Mouse (Mus musculus) midbrain, embryonic 16.5 days (tissue): ENCODE results near the gene Zfp454. TPM values are rescaled to one million over a fixed set of nuclear protein-coding genes. Genes with fewer than 3 reads are reported as not detected.

Source experiments
- ATAC-seq: fragments of 200-750 bp; cut with Nextera tagmentation; 2 replicates; pipeline ENCODE4 v1.8.0; 2017; ENCODE audit warnings: moderate TSS enrichment
- H3K27ac ChIP-seq: fragments of 300-500 bp; sonication (generic); 2 replicates; pipeline ENCODE4 v1.5.1; 2014; ENCODE audit warnings: mild to moderate bottlenecking, low read length, mixed read lengths
- H3K27me3 ChIP-seq: fragments of 300-500 bp; sonication (generic); 2 replicates; pipeline ENCODE4 v1.6.1; 2014; ENCODE audit warnings: low read depth, low read length, mixed read lengths; ENCODE audit not compliant: control insufficient read depth, insufficient read depth
- H3K36me3 ChIP-seq: fragments of 300-500 bp; sonication (generic); 2 replicates; pipeline ENCODE4 v1.6.1; 2014; ENCODE audit warnings: mild to moderate bottlenecking, low read length, moderate library complexity, mixed read lengths; ENCODE audit not compliant: control insufficient read depth, insufficient read depth
- H3K4me1 ChIP-seq: fragments of 300-500 bp; sonication (generic); 2 replicates; pipeline ENCODE4 v1.6.1; 2014; ENCODE audit warnings: mild to moderate bottlenecking, low read length, mixed read lengths; ENCODE audit not compliant: control insufficient read depth, insufficient read depth
- H3K4me2 ChIP-seq: fragments of 300-500 bp; sonication (generic); 2 replicates; pipeline ENCODE4 v1.6.1; 2014; ENCODE audit warnings: mild to moderate bottlenecking, low read length, mixed read lengths
- H3K4me3 ChIP-seq: fragments of 300-500 bp; sonication (generic); 2 replicates; pipeline ENCODE4 v1.5.1; 2014; ENCODE audit warnings: low read depth, mild to moderate bottlenecking, low read length, moderate library complexity, mixed read lengths
- H3K9ac ChIP-seq: fragments of 300-500 bp; sonication (generic); 2 replicates; pipeline ENCODE4 v1.6.1; 2014; ENCODE audit warnings: low read depth, low read length, mixed read lengths
- H3K9me3 ChIP-seq: fragments of 300-500 bp; sonication (generic); replicated peaks from 2 replicates; pipeline ENCODE4 v1.6.1; 2014; ENCODE audit warnings: mild to moderate bottlenecking, low read length, mixed read lengths; ENCODE audit not compliant: control insufficient read depth, poor library complexity, severe bottlenecking
- WGBS: fragments of 180-500 bp; shearing (Covaris S2); extraction: QIAGEN DNeasy Blood & Tissue Kit; methylation state at CpG from one replicate; pipeline ENCODE4 v1.1.7; 2014; 5-methylcytosine and 5-hydroxymethylcytosine counted together
- polyA plus RNA-seq: library from polyadenylated mRNA; unstranded; fragments of >200 nt; fragmentation: Nextera tagmentation; extraction: Ambion mirVana; gene quantifications from 2 replicates; pipeline ENCODE4 v1.2.1, GENCODE M21; 2015

The Zfp454 gene
- polyA plus RNA-seq: 12.7 and 14.0 TPM in 2 replicates

- Histone ChIP-seq H3K27me3 (no peaks in the 10 kb centered on the region), H3K9ac (peak within 1 kb of the TSS; percentile 68), H3K9me3 (no peaks in the 10 kb centered on the region; the same call in 1 of the 2 replicates), H3K27ac (peak within 1 kb of the TSS; percentile 78), H3K36me3 (peaks cover 9% of the 10 kb centered on the region), H3K4me1 (peaks cover 16% of the 10 kb centered on the region), H3K4me3 (peak within 1 kb of the TSS; percentile 43), H3K4me2 (peak within 1 kb of the TSS; percentile 83)
- ATAC-seq: peak; percentile 97
- 6% methylated on average over 26 of the region's 26 CpGs for WGBS
Measured at GRCm38 (mm10) chr11:50887390-50888128, at the start of gene Zfp454. Gene Zfp454, minus strand, starts transcription at chr11:50887651.

GRCm38 (mm10) chr11:50932040-50932439, 44.6 kb upstream of the Zfp454 start:
- Histone ChIP-seq H3K36me3 (no peaks in the 10 kb centered on the region), H3K27ac (peak overlapping the region; percentile 89)
- 56% methylated on average over 1 of the region's 1 CpGs for WGBS

GRCm38 (mm10) chr11:50931451-50931866, 44.0 kb upstream of the Zfp454 start, which contains the start of gene Zfp354b:
Gene Zfp354b, minus strand, starts transcription at chr11:50931633.
- Histone ChIP-seq H3K27me3 (no peaks in the 10 kb centered on the region), H3K27ac (peak within 1 kb of the TSS; percentile 89), H3K9me3 (no peaks in the 10 kb centered on the region), H3K4me3 (peak within 1 kb of the TSS; percentile 70), H3K4me1 (peaks cover 5% of the 10 kb centered on the region; the same call in 1 of the 2 replicates), H3K9ac (peak within 1 kb of the TSS; percentile 92), H3K36me3 (no peaks in the 10 kb centered on the region), H3K4me2 (peak within 1 kb of the TSS; percentile 61)
- peak; percentile 97 for ATAC-seq
- 0% methylated on average over 18 of the region's 18 CpGs for WGBS

More at GRCm38 (mm10) chr11:50932040-50932439, 44.6 kb upstream of the Zfp454 start:
- Histone ChIP-seq H3K4me3 (peak overlapping the region; percentile 70), H3K4me1 (peaks cover 5% of the 10 kb centered on the region; the same call in 1 of the 2 replicates), H3K9ac (no peak overlapping the region), H3K4me2 (peak overlapping the region; percentile 61), H3K9me3 (no peaks in the 10 kb centered on the region), H3K27me3 (no peaks in the 10 kb centered on the region)
- peak; percentile 65 for ATAC-seq

GRCm38 (mm10) chr11:50931021-50931420, 43.6 kb upstream of the Zfp454 start:
- Histone ChIP-seq H3K27me3 (no peaks in the 10 kb centered on the region), H3K36me3 (no peaks in the 10 kb centered on the region), H3K27ac (peak overlapping the region; percentile 89), H3K9ac (peak overlapping the region; percentile 92), H3K9me3 (no peaks in the 10 kb centered on the region), H3K4me2 (peak overlapping the region; percentile 61), H3K4me3 (peak overlapping the region; percentile 70), H3K4me1 (peaks cover 5% of the 10 kb centered on the region; the same call in 1 of the 2 replicates)
- under 1% methylated on average over 16 of the region's 16 CpGs for WGBS
- ATAC-seq: peak; percentile 81

- Histone ChIP-seq H3K9ac (peak overlapping the region; percentile 92), H3K4me2 (peak overlapping the region; percentile 61), H3K4me1 (peaks cover 5% of the 10 kb centered on the region; the same call in 1 of the 2 replicates), H3K9me3 (no peaks in the 10 kb centered on the region), H3K27ac (peak overlapping the region; percentile 89), H3K36me3 (no peaks in the 10 kb centered on the region), H3K4me3 (peak overlapping the region; percentile 70), H3K27me3 (no peaks in the 10 kb centered on the region)
- ATAC-seq: peak; percentile 18; the same call in 1 of the 2 replicates
- 23% methylated on average over 14 of the region's 14 CpGs for WGBS
Measured at GRCm38 (mm10) chr11:50930469-50931014, 43.1 kb upstream of the Zfp454 start.

- Histone ChIP-seq H3K4me1 (peaks cover 11% of the 10 kb centered on the region), H3K27ac (peak within 1 kb of the TSS; percentile 94), H3K4me3 (peak within 1 kb of the TSS; percentile 73), H3K27me3 (no peaks in the 10 kb centered on the region), H3K9ac (peak within 1 kb of the TSS; percentile 97), H3K4me2 (peak within 1 kb of the TSS; percentile 51), H3K9me3 (peaks cover 14% of the 10 kb centered on the region), H3K36me3 (peaks cover 15% of the 10 kb centered on the region)
- under 1% methylated on average over 46 of the region's 47 CpGs for WGBS
- peak; percentile 99 for ATAC-seq
Measured at GRCm38 (mm10) chr11:50915671-50916320, 28.3 kb upstream of the Zfp454 start, which contains the start of gene Zfp2. Gene Zfp2, minus strand, starts transcription at chr11:50916165.

- no peak for ATAC-seq
Measured at GRCm38 (mm10) chr11:50914461-50914860, 27.0 kb upstream of the Zfp454 start.

GRCm38 (mm10) chr11:50913301-50913700, 25.9 kb upstream of the Zfp454 start:
- Histone ChIP-seq H3K9me3 (peaks cover 17% of the 10 kb centered on the region), H3K9ac (no peak overlapping the region), H3K36me3 (peaks cover 40% of the 10 kb centered on the region)

More at GRCm38 (mm10) chr11:50914461-50914860, 27.0 kb upstream of the Zfp454 start:
- Histone ChIP-seq H3K4me1 (peaks cover 11% of the 10 kb centered on the region), H3K27ac (no peak overlapping the region), H3K36me3 (peaks cover 28% of the 10 kb centered on the region), H3K4me3 (peak overlapping the region; percentile 73; the same call in 1 of the 2 replicates), H3K4me2 (peak overlapping the region; percentile 51), H3K9ac (no peak overlapping the region), H3K27me3 (no peaks in the 10 kb centered on the region), H3K9me3 (peaks cover 14% of the 10 kb centered on the region)
- 97% methylated on average over 3 of the region's 3 CpGs for WGBS

More at GRCm38 (mm10) chr11:50913301-50913700, 25.9 kb upstream of the Zfp454 start:
- 95% methylated on average over 1 of the region's 1 CpGs for WGBS
- H3K4me3 ChIP-seq: no peak overlapping the region
- H3K4me1 ChIP-seq: peaks cover 11% of the 10 kb centered on the region
- ATAC-seq: no peak
- H3K4me2 ChIP-seq: no peak overlapping the region
- no peak overlapping the region for H3K27ac ChIP-seq
- no peaks in the 10 kb centered on the region for H3K27me3 ChIP-seq
